Mouse (Mus musculus) right cerebral cortex, postnatal 4 days (tissue): ENCODE data around the gene Olfr705.
"Not testable (repeated sequence)": the region's sequence is repeated elsewhere in the genome, so short reads cannot be mapped to it uniquely, and the experiment has no call there.

Experiments
- DNase-seq: peaks from one replicate; pipeline ENCODE4 v3.0.0-alpha.2; 2022

Olfr705 gene

DNA sequence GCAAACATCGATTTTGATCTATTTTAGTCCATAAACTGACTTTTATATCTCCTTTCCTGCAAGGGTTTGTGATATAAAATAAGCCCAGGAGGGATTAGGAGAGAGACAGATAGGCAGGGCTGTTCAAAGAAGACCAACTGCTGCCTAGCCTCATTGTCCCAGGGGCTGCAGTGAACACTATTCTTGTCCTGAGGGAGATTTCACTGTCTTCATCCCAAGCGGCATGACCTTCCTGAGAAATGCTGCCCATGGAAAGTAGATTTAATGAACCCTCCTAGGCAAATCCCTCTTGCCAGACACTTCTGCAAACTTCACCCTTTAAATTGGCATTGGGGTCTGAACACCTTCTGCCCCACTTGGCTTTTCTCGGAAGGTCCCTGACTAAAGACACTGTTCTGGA lies at the start of gene Olfr705:
TSS of gene Olfr705 (minus strand) at position 101 of the 400 bp plus-strand sequence.
- DNase-seq = no peak

- not testable (repeated sequence) for DNase-seq
Measured at GRCm38 (mm10) chr7:106920961-106921360, 44.3 kb upstream of the Olfr705 start.

DNA sequence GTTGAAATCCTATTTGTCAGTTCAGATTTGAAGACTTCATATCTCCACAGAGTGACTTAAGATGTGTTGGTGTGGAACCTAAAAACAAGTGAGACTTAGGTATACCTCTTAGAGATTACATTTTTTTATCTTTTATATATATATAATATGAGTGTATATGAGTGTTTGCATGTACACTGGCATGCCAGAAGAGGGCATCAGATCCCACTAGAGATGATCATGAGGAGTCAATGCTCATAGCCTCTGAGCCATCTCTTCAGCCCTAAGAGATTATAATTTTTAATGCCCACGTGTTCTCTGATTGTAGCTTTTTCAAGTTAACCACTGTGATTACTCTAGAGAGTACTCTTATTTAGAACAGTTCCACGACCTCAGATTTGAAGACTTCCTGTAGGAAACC lies 31.0 kb upstream of the Olfr705 start, which contains the start of gene Olfr1532-ps1:
TSS of gene Olfr1532-ps1 (plus strand) at position 326 of the 400 bp plus-strand sequence.
- DNase-seq = no peak

GRCm38 (mm10) chr7:106901141-106901540 lies 24.4 kb upstream of the Olfr705 start, which contains the start of gene Olfr707:
Olfr707 (minus strand) TSS chr7:106901241.
- DNase-seq = not testable (repeated sequence)

- DNase-seq = no peak
Measured at GRCm38 (mm10) chr7:106888062-106888461, 11.4 kb upstream of the Olfr705 start, which contains the start of gene Olfr706. Olfr706 (minus strand) TSS chr7:106888162.

DNA sequence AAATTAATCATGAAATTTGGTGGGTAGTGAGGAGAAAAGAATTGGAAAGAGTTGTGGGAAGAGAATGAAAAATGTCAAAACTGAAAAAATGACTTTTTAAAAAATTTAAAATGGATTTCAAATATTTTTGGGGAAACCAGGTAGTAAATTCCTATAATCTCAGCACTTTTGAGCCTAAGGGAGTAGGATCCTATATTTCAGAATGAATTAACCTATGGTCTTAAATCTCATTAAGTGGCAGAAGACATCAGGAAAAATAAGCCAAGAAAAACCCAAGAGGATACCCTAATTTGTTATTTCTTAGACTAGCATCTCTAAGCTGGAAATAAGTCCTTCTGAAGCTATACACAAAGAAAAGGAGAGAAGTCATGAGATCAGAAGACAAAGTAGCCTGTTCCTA lies 13.8 kb downstream of the Olfr705 start, which contains the start of gene Olfr704:
TSS of gene Olfr704 (plus strand) at position 301 of the 400 bp plus-strand sequence.
- no peak for DNase-seq

DNA sequence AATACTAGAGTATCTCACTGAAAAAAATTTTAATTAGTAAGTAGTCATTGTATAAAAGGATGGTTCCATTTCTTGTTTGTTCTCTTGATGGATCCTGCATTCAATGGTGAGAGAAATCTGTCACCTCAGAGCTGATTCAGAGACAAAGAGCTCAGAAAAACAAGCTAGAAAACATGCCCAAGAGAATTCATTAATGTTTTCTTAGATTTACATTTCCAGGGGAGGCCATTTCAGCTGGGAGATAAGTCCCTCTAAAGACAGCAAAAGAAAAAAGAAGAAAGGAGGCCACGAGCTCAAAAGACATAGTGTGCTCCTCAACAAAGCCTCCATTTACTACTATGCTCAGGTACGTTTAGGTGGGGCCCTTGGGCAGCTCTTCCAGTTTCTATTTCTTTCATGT lies 33.6 kb downstream of the Olfr705 start, which contains the start of gene Olfr703:
TSS of gene Olfr703 (plus strand) at position 301 of the 400 bp plus-strand sequence.
- no peak for DNase-seq

DNA sequence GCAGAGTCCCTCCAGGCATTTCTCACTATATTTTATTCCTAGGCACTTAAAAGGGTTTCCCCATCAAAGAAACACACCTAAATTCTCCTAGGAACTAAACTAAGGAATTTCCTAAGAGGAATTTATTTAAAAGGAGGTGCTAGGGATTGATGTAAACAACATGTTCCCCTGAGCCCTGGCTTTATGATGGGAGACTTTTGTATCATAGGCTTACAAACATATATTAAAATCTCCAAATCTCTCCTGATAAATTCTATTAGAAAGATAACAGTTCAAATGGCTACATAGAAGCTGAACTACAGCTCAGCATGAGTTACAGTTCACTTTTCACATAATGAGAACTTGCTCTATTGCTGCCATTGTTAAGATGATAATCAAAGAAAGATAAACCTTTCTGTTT lies 42.9 kb downstream of the Olfr705 start, which contains the start of gene Olfr702:
TSS of gene Olfr702 (minus strand) at position 101 of the 400 bp plus-strand sequence.
- no peak for DNase-seq
